Mouse (Mus musculus) frontal cortex, adult (tissue): Measurements from ENCODE around the gene Tnk1.

Source experiments
- ATAC-seq: cut with Nextera tagmentation; 2 replicates; pipeline ENCODE4 v1.9.2; 2017; ENCODE audit warnings: mild to moderate bottlenecking, moderate library complexity, mixed read lengths; ENCODE audit not compliant: low TSS enrichment

Tnk1 gene

GRCm38 (mm10) chr11:69837952-69838713, 20.4 kb downstream of the Tnk1 start, which contains the start of gene Tmem256:
Gene Tmem256, plus strand, starts transcription at chr11:69838514.
- peak; percentile 92 for ATAC-seq

DNA sequence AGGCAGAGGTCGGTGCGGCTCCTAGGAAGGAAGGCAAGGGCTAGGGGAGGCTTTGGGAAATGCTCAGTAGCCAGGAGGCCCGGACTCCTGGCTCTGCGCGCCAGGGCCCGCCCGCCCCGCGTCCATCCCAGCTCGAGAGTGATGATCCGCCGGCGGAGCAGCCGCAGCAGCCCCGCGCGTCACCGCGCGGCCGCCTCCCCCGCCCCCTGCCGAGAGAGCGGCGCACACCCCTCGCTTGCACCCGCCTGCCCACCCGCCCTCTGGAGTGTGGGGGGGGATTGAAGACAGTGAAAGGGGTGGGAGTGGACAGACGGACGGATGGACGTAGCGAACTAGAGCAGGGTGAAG, 21.0 kb downstream of the Tnk1 start, which contains the start of gene Nlgn2:
TSS of gene Nlgn2 (minus strand) at position 181 of the 348 bp plus-strand sequence.
- ATAC-seq, result peak; percentile 48

DNA sequence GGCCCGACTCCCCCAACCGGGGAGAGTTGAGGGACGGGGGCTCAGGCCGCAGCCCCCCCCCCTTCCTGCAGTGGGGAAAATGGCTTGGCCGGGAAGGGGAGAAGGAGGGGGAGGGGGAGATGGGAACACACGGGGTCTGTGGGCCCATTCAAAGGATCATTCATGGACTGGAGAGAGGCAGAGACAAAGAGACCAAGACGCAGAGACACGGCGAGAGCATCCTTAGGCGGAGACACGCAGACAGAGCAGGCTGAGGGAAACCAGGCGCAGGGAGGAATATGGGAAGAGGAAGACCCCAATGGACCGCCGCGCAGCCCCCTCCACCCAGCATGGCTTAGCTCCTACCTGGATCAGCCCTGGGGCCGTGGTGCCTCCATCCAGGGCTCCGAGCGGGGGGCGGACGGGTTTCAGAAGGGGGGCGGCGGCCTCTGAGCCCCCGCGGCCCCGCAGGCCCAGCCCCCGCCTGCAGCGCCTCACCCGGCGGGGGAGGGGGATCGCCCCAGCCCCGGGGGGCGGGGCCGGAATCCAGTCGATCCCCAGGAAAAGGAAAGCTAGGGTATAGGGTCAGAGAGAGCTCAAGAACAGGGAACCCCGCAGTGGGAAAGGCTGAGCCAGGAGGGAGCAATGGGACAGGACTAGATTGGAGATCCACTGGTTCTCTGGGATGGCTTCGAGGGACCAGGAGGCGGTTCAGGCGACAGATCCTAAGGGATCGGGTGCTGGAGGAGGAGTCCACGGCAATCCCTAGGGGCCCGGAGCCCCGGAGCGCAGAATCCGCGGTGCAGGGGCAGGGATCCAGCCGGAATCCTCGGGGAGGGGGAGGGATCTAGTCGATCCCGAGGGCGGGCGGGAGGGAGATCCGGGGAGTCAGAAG, 21.6 kb downstream of the Tnk1 start:
- ATAC-seq, result no peak

- ATAC-seq, result no peak
Measured at GRCm38 (mm10) chr11:69835966-69836335, 22.6 kb downstream of the Tnk1 start.

- no peak for ATAC-seq
Measured at GRCm38 (mm10) chr11:69835326-69835965, 23.1 kb downstream of the Tnk1 start.

DNA sequence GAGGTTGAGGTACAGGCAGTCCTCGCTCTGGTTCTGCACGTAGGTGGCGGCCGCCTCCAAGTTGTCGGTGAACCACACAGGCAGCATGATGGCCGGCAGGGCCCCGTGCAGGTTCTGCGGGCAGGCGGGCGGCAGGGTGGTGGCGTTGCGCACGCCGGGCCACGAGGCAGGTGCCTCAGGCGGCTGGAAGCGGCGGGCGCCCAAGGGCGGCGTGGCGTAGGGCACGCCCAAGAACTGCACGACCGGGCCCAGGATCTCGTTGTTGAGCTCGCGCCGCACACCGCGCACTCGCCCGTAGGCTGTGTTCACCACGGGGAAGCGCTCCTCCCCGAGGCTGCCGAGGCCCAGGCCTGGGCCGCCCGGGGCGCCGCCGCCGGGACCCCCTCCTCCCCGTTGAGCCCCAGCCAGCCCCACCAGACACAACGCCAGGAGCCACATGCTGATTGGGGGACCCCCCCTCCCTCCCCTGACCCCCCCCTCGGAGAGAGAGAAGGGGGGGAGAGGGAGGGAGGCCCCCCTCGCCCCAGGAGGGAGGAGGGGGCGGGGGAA, 24.5 kb downstream of the Tnk1 start:
- ATAC-seq, result no peak

DNA sequence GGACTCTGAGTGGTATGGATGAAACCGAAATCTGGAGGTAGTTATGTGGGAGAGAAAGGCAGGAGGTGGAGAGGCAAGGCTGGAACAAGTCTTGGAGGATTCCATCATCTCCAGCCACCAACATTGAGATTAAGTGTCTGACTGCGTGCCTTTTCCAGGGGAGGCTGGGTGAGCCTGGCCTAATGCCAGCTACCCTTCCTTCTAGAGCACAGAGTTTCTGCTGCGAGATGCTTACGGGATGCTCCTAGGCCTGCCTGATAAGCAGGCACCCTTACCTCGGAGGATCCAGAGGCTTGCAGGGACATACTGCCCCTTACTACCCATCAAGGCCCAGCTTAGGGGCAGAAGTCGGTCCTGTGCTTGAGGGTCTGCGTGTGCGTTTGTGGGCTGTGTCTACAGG, 25.0 kb downstream of the Tnk1 start:
- ATAC-seq, result no peak

- ATAC-seq, result no peak
Measured at GRCm38 (mm10) chr11:69828832-69829231, 29.7 kb downstream of the Tnk1 start.

DNA sequence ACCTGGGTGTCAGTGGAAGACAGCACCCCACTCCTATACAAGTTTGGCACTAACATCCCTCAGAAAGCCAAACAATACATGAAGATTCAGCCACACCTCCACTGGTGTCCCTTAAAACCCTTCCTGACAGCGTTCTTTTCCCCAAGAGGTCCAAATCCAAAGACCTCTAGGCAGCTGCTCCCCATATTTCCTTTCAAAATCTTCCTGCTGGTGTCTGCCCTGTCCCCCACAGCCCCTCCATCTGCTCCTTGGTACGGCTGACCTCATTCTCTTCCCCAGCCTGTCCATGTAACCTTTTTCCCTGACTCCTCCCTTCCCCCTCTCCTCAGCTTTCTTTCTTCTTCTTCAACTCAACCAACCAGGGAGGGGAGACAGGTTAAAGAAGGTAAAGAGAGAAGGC, 35.1 kb downstream of the Tnk1 start:
- no peak for ATAC-seq

GRCm38 (mm10) chr11:69822080-69822479, 36.5 kb downstream of the Tnk1 start, which contains the start of gene Spem1:
Gene Spem1, minus strand, starts transcription at chr11:69822180.
- ATAC-seq, result no peak

- no peak for ATAC-seq
Measured at GRCm38 (mm10) chr11:69818871-69819270, 39.7 kb downstream of the Tnk1 start.

DNA sequence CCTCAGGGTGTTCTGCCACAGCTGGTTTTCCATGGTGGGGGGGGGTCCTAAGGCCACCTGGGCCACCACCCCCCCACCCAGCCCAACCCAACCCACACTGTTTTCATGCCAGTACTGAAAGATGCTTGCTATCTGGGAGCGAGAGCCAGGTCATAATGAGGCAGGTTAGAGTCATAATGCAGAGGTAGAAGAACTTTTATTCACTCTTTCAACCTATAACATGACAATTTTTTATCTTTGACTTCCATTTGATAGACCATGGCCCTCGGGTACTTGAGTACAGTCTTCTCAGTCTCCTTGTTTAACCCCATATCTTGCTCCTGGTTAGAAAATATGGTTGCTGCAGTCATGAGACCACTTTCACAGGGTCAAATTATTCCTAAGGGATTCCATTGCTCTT, 40.2 kb downstream of the Tnk1 start, which contains the start of gene Spem2:
TSS of gene Spem2 (minus strand) at position 101 of the 400 bp plus-strand sequence.
- ATAC-seq, result no peak

DNA sequence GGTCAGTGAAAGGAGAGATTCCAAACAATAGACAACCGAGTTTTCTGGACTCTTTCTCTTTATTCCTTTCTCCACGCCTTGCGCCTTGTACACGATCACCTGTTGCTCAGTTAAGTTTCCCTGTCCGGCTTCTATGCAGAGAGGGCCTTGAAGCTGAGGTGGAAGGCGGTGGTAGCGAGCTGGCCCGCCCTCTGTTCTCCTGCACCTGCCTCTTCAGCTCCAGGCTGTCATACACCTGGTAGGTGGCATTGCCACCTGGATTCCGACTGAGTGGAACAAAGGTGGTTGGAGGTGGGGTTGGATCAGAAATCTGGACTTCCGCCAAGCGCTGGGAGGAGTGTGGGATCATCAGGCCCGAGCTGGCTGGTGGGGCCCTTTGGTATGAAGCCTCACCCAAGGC, 42.0 kb downstream of the Tnk1 start:
- ATAC-seq, result no peak

GRCm38 (mm10) chr11:69815155-69815554, 43.4 kb downstream of the Tnk1 start, which contains the start of gene Gm39566:
Gene Gm39566, minus strand, starts transcription at chr11:69815298.
- no peak for ATAC-seq

- no peak for ATAC-seq
Measured at GRCm38 (mm10) chr11:69810280-69810679, 48.2 kb downstream of the Tnk1 start.

DNA sequence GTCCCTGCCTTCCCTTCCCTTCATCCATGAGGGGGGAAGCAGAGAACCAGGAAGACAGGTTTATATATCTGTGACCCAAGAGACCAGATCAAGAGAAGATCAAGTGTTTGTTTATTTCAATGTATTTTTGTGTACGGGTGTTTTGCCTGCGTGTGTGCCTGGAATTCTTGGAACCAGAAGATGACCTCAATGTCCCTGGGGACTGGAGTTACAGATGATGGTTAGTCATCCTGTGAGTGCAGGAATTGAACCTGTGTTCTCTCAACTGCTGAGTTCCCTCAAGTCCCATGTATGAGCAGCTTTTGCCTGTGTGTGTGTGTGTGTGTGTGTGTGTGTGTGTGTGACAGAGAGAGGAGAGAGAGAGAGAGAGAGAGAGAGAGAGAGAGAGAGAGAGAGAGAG, 50.9 kb downstream of the Tnk1 start:
- ATAC-seq, result no peak

DNA sequence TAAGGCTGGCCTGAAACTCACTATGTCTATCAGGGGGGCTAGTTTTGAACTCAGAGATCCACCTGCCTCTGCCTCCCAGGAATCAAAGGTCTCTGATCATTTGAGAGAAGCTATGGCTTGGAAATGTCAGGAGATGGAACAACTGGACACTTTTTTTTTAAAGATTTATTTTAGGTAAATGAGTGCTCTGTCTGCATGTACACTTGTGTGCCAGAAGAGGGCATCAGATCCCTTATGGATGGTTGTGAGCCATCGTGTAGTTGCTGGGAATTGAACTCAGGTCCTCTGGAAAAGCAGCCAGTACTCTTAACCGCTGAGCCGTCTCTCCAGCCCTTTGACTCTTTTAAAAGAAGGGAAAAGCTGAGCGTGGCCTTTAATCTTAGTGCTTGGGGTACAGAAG, 52.2 kb downstream of the Tnk1 start:
- no peak for ATAC-seq

DNA sequence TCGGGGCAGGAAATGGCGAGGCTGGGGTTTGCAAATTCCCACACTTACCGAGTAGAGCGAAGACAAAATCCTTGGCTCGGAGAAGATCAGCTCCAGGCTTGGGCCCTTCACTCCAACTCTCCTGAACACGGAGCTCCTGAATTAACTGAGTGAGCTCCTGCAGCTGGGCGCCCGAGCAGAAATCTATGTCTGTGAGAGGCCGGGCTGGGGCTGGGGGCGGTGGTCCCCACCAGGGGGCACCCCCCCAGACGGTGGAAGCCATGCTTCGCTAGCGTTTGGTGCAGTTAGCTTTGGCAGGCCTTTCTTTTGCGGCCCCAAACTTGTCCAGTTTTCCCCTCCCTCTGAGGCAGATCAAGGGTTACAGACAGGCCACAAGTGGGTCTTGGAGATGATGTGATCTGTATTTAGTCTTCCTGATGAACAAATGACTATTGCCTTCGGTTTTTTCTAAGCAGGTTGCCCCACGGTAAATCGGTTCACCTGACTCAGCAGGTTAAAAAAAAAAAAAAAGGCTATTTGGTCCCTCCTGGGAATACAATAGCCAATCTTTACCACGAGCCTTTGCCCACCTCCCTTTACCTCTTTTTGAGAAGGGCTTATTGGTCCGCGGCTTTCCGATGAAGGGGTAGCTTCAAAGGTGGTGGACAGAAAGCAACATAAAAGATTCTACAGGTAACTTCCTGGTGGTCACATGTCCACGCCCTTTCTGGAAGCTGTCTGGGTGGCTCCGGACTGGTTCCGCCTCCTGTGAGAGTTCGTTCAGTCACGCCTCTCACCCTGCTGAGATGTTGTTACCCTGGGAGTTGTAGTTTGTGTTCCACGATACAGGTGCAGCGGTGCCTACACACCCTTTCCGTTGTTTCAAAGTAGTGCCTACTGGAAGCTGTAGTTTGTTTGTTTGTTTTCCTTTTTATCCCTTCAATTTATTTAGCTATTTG, 53.3 kb downstream of the Tnk1 start, which contains the start of gene Tmem102:
TSS of gene Tmem102 (minus strand) at position 653 of the 938 bp plus-strand sequence.
- ATAC-seq, result no peak

DNA sequence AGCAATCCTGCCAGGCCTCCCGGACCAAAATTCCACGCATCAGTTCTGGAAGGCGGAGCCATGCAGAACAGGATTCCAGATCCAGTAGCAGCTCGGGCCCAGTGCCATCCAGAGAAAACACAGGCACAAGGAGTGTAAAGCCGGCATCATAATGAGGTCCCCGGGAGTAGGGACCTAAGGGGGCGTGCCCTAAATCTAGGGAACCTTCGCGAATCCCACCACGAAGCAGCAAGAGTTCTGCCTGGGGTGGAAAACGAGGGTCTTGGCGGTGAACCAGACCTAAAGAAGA, 53.9 kb downstream of the Tnk1 start:
- no peak for ATAC-seq

GRCm38 (mm10) chr11:69803786-69804651, 54.5 kb downstream of the Tnk1 start:
- ATAC-seq, result peak; percentile 75; the same call in 1 of the 2 replicates
